Mouse (Mus musculus): Measurements from ENCODE around the gene Tasp1. TPM values are rescaled to one million over a fixed set of nuclear protein-coding genes. Genes with fewer than 3 reads are reported as not detected.
"Not testable (repeated sequence)": the region's sequence is repeated elsewhere in the genome, so short reads cannot be mapped to it uniquely, and the experiment has no call there.

Tasp1 gene
- polyA plus RNA-seq, 1 experiment, result 31.7 TPM

DNA sequence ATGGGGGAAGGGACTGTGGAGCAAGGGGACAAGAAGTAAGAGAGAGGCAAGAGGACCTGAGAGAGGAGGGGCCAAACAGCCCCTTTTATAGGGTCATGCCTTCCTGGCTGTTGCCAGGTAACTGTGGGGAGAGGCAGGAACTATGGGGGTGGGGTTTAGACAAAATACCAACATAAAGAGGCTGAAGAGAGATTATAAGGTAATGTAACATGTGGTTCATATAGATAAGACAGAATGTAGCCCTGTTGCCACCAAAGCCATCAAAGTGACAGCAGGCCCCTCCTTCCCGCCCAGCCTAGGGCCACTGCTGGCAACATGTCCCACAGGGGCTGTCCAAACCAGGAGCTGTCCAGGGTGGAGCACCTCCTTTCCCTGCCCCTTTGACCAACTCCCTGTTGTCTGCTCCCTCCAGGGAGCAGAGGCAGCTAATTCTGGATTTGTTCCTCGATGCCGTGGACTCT lies 30.6 kb upstream of the Tasp1 start:
- TF ChIP-seq CTCF (IDR thresholded peaks at IDR 0.05; ENCODE audit: control insufficient read depth, insufficient read depth, insufficient replicate concordance, low read depth, low read length) (no peak), POLR2A (IDR thresholded peaks at IDR 0.05; ENCODE audit: control insufficient read depth, low read depth, low read length) (no peak)
- Histone ChIP-seq H3K27me3 (ENCODE audit: control insufficient read depth, insufficient read depth, low read length) (no peaks in the 10 kb centered on the region), H3K4me1 (ENCODE audit: control insufficient read depth, insufficient read depth, low read length) (peaks cover 4% of the 10 kb centered on the region), H3K27ac (ENCODE audit: control insufficient read depth, insufficient read depth, low read depth, low read length) (no peak overlapping the region), H3K36me3 (ENCODE audit: control insufficient read depth, insufficient read depth, low read length) (no peaks in the 10 kb centered on the region), H3K4me3 (ENCODE audit: control insufficient read depth, low read depth, low read length) (no peak overlapping the region)

- H3K36me3 ChIP-seq (ENCODE audit: control insufficient read depth, insufficient read depth, low read length), result no peaks in the 10 kb centered on the region
- peaks cover 4% of the 10 kb centered on the region for H3K4me1 ChIP-seq (ENCODE audit: control insufficient read depth, insufficient read depth, low read length)
- no peak overlapping the region for H3K4me3 ChIP-seq (ENCODE audit: control insufficient read depth, low read depth, low read length)
- no peak for TF ChIP-seq CTCF (IDR thresholded peaks at IDR 0.05; ENCODE audit: control insufficient read depth, insufficient read depth, insufficient replicate concordance, low read depth, low read length)
- TF ChIP-seq POLR2A (IDR thresholded peaks at IDR 0.05; ENCODE audit: control insufficient read depth, low read depth, low read length), result no peak
- H3K27ac ChIP-seq (ENCODE audit: control insufficient read depth, insufficient read depth, low read depth, low read length), result no peak overlapping the region
- no peaks in the 10 kb centered on the region for H3K27me3 ChIP-seq (ENCODE audit: control insufficient read depth, insufficient read depth, low read length)
Measured at GRCm38 (mm10) chr2:140096034-140096433, 29.4 kb upstream of the Tasp1 start.

GRCm38 (mm10) chr2:140093433-140093832 lies 26.8 kb upstream of the Tasp1 start:
- H3K27me3 ChIP-seq (ENCODE audit: control insufficient read depth, insufficient read depth, low read length), result no peaks in the 10 kb centered on the region

GRCm38 (mm10) chr2:140084245-140084644 lies 17.6 kb upstream of the Tasp1 start:
- no peaks in the 10 kb centered on the region for H3K36me3 ChIP-seq (ENCODE audit: control insufficient read depth, insufficient read depth, low read length)
- H3K27ac ChIP-seq (ENCODE audit: control insufficient read depth, insufficient read depth, low read depth, low read length), result no peak overlapping the region
- H3K27me3 ChIP-seq (ENCODE audit: control insufficient read depth, insufficient read depth, low read length), result no peaks in the 10 kb centered on the region
- H3K4me1 ChIP-seq (ENCODE audit: control insufficient read depth, insufficient read depth, low read length), result no peaks in the 10 kb centered on the region
- TF ChIP-seq CTCF (IDR thresholded peaks at IDR 0.05; ENCODE audit: control insufficient read depth, insufficient read depth, insufficient replicate concordance, low read depth, low read length) (no peak), POLR2A (IDR thresholded peaks at IDR 0.05; ENCODE audit: control insufficient read depth, low read depth, low read length) (no peak)
- no peak overlapping the region for H3K4me3 ChIP-seq (ENCODE audit: control insufficient read depth, low read depth, low read length)

More at GRCm38 (mm10) chr2:140093433-140093832, 26.8 kb upstream of the Tasp1 start:
- TF ChIP-seq POLR2A (IDR thresholded peaks at IDR 0.05; ENCODE audit: control insufficient read depth, low read depth, low read length) (no peak), CTCF (IDR thresholded peaks at IDR 0.05; ENCODE audit: control insufficient read depth, insufficient read depth, insufficient replicate concordance, low read depth, low read length) (no peak)
- Histone ChIP-seq H3K4me3 (ENCODE audit: control insufficient read depth, low read depth, low read length) (no peak overlapping the region), H3K27ac (ENCODE audit: control insufficient read depth, insufficient read depth, low read depth, low read length) (no peak overlapping the region), H3K36me3 (ENCODE audit: control insufficient read depth, insufficient read depth, low read length) (no peaks in the 10 kb centered on the region), H3K4me1 (ENCODE audit: control insufficient read depth, insufficient read depth, low read length) (peaks cover 4% of the 10 kb centered on the region)

- TF ChIP-seq CTCF (IDR thresholded peaks at IDR 0.05; ENCODE audit: control insufficient read depth, insufficient read depth, insufficient replicate concordance, low read depth, low read length) (no peak), POLR2A (IDR thresholded peaks at IDR 0.05; ENCODE audit: control insufficient read depth, low read depth, low read length) (no peak)
- Histone ChIP-seq H3K27me3 (ENCODE audit: control insufficient read depth, insufficient read depth, low read length) (no peaks in the 10 kb centered on the region), H3K36me3 (ENCODE audit: control insufficient read depth, insufficient read depth, low read length) (no peaks in the 10 kb centered on the region), H3K27ac (ENCODE audit: control insufficient read depth, insufficient read depth, low read depth, low read length) (no peak overlapping the region), H3K4me3 (ENCODE audit: control insufficient read depth, low read depth, low read length) (no peak overlapping the region), H3K4me1 (ENCODE audit: control insufficient read depth, insufficient read depth, low read length) (no peaks in the 10 kb centered on the region)
Measured at GRCm38 (mm10) chr2:140080747-140081577, 14.4 kb upstream of the Tasp1 start.

- not testable (repeated sequence) for H3K36me3 ChIP-seq (ENCODE audit: control insufficient read depth, insufficient read depth, low read length)
Measured at GRCm38 (mm10) chr2:140079284-140079683, 12.7 kb upstream of the Tasp1 start.

DNA sequence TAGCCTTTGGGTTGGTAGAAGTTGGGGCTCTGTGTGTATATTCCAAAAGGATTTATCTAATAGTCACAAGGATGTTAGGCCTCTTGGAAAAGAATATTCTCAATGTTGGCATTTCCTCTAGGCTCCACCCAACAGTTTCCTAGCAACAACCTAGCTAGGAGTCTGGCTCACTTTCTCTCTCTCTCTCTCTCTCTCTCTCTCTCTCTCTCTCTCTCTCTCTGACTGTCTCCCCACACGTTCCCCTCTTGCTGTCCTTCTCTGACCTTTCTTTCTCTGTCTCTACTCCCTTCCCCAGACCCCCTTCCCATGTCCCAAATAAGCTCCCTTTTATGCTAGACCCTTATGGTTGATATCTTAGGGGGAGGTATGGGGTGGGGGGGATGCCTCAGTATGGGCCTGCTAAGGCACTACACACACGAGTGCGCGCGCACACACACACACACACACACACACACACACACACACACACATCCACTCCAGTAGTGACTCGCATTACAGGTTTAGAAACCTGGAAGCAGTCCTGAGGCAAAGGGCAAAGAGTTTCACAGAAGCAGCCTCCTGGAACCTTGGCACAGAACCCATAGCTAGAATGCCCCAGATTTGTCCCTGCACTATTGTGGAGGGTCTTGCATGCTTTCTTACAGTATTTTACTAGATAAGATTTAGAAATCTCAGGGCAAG lies 12.1 kb upstream of the Tasp1 start:
- no peaks in the 10 kb centered on the region for H3K4me1 ChIP-seq (ENCODE audit: control insufficient read depth, insufficient read depth, low read length)
- no peak overlapping the region for H3K4me3 ChIP-seq (ENCODE audit: control insufficient read depth, low read depth, low read length)
- no peak overlapping the region for H3K27ac ChIP-seq (ENCODE audit: control insufficient read depth, insufficient read depth, low read depth, low read length)
- H3K36me3 ChIP-seq (ENCODE audit: control insufficient read depth, insufficient read depth, low read length), result no peaks in the 10 kb centered on the region
- no peaks in the 10 kb centered on the region for H3K27me3 ChIP-seq (ENCODE audit: control insufficient read depth, insufficient read depth, low read length)
- TF ChIP-seq POLR2A (IDR thresholded peaks at IDR 0.05; ENCODE audit: control insufficient read depth, low read depth, low read length) (no peak), CTCF (IDR thresholded peaks at IDR 0.05; ENCODE audit: control insufficient read depth, insufficient read depth, insufficient replicate concordance, low read depth, low read length) (no peak)

More at GRCm38 (mm10) chr2:140079284-140079683, 12.7 kb upstream of the Tasp1 start:
- not testable (repeated sequence) for H3K27me3 ChIP-seq (ENCODE audit: control insufficient read depth, insufficient read depth, low read length); H3K4me3 ChIP-seq (ENCODE audit: control insufficient read depth, low read depth, low read length); H3K27ac ChIP-seq (ENCODE audit: control insufficient read depth, insufficient read depth, low read depth, low read length); H3K4me1 ChIP-seq (ENCODE audit: control insufficient read depth, insufficient read depth, low read length)

All from testis, adult 2 months (tissue).